Mouse (Mus musculus) E14TG2a.4 (cell line): ENCODE results near the gene Fscn2.

ENCODE experiments used
- H3K27me3 ChIP-seq: 2 replicates; pipeline ENCODE4 v1.6.1; 2014; ENCODE audit warnings: low read length, control low read depth; ENCODE audit not compliant: insufficient read depth
- H3K36me3 ChIP-seq: 2 replicates; pipeline ENCODE4 v1.6.1; 2014; ENCODE audit warnings: low read length, control low read depth; ENCODE audit not compliant: insufficient read depth
- H3K4me1 ChIP-seq: replicated peaks from 2 replicates; pipeline ENCODE4 v1.6.1; 2014; ENCODE audit warnings: low read depth, low read length, control low read depth
- H3K4me3 ChIP-seq: replicated peaks from 2 replicates; pipeline ENCODE4 v1.5.1; 2014; ENCODE audit warnings: mild to moderate bottlenecking, low read length
- H3K9me3 ChIP-seq: 2 replicates; pipeline ENCODE4 v1.6.1; 2014; ENCODE audit warnings: low read length, control low read depth
- CTCF ChIP-seq: conservative IDR thresholded peaks from 2 replicates; pipeline ENCODE4 v1.5.1; 2014; ENCODE audit warnings: low read length
- NANOG ChIP-seq: IDR thresholded peaks from 2 replicates; pipeline ENCODE4 v1.6.1; 2014; ENCODE audit warnings: borderline replicate concordance, low read length, mixed read lengths
- POU5F1 ChIP-seq: IDR thresholded peaks from 2 replicates; pipeline ENCODE4 v1.6.1; 2014; ENCODE audit warnings: low read length, borderline replicate concordance

Fscn2 gene

DNA sequence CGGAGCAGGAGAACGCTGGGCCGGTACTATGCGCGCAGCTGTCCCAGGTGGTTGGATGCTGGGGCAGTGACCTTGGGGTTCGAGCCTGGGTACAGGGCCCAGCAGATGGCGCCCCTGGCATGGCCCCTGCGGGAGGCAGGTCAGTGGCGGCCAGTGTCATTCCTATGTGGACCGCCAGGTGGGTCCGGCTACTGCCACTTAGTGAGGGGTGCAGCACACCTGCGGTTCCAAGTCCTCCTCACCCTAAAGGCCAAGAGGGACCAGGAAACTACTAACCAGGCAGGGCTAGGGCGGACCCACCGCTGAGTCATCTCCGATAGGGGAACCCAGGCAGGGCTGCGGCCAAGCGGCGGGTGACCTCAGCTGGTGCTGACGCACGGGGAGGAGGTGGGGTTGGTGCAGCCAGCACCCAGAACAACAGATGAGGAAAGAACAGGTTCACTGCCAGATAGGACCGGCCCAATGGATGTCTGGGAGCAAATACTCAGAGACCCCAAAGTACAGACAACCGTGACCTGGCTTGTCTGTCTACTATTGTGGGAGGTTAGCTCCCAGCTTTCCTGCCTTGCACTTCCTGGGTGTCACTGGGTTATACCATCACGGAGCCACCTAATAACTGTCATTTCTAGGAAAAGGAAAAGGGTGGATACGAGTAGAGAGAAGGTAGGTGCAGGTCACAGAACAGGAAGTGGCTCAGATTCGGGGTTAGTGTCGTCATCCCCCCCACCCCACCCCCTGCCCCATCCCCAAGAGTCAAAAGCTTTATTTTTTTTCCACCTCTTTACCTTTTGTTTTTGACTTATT lies 7.6 kb upstream of the Fscn2 start:
- H3K36me3 ChIP-seq: no peaks in the 10 kb centered on the region
- peak overlapping the region; percentile 72 for H3K4me3 ChIP-seq
- no peak for TF ChIP-seq NANOG
- TF ChIP-seq CTCF: peak; percentile 45
- 0 out of 2 replicates have a peak, but pooled peaks cover 3% of the 10 kb centered on the region for H3K27me3 ChIP-seq
- peaks cover 63% of the 10 kb centered on the region for H3K4me1 ChIP-seq
- H3K9me3 ChIP-seq: no peaks in the 10 kb centered on the region

DNA sequence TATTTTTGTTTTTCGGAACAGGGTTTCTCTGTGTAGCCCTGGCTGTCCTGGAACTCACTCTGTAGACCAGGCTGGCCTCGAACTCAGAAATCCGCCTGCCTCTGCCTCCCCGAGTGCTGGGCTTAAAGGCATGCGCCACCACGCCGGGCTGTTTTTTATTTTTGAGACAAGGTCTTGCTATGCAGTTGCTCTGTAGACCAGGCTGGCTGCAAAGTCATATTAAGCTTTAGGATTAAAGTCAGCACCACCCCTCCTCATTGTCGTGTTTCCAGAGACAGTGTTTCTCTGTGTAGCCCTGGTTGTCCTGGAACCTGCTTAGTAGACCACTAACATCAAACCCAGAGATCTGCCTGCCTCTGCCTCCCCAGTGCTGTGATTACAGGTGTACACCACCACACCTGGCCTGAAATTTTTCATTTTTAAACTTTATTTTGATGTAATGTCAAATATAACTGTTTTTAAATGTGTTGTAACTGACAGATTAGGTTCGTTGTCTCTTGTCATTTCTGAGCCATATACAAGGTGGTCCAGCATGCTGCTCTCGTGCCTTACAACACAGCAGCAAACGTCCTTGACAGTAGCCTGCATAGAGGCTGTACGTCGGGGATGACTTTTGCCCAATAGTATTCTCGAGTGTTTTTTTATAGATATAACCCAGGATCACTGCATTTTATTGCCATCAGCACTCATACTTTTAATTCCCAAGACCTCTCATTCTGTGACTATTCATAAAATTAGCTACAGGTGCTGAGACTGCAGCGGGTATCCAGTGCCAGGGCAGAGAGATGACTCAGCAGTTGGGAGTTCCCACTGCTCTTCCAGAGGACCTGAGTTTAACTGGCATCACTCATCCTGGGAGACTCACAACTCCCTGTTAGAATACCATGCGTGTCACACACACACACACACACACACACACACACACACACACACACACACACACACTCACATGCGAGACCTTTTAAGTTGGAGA lies 6.7 kb upstream of the Fscn2 start:
- 0 out of 2 replicates have a peak, but pooled peaks cover 3% of the 10 kb centered on the region for H3K27me3 ChIP-seq
- no peak overlapping the region for H3K4me3 ChIP-seq
- TF ChIP-seq NANOG (no peak), CTCF (no peak), POU5F1 (no peak)
- H3K36me3 ChIP-seq: no peaks in the 10 kb centered on the region
- H3K4me1 ChIP-seq: peaks cover 55% of the 10 kb centered on the region
- H3K9me3 ChIP-seq: no peaks in the 10 kb centered on the region

DNA sequence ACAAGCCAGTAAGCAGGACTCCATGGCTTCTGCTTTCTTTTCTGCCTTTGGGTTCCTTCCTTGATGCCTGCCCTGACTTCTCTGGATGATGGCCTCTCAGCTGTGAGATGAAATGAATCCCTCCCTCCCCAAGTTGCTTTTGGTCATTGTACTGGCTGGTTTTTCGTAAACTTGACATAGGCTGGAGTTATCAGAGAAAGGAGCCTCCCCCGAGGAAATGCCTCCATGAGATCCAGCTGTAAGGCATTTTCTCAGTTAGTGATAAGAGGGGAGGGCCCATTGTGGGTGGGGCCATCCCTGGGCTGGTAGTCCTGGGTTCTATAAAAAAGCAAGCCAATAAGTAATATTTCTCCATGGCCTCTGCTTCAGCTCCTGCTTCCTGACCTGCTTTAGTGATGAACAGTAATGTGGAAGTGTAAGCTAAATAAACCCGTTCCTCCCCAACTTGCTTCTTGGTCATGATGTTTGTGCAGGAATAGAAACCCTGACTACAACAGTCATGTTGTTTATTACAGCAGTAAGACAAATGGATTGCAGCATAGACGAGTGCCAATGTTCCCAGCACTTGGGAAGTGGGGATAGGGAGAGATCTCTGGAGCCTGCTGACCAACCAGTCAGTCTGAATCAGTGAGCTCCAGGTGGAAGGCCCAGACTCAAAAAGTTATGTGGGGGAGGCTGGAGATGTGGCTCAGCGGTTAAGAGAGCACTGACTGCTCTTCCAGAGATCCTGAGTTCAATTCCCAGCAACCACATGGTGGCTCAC lies 5.9 kb upstream of the Fscn2 start:
- H3K9me3 ChIP-seq: no peaks in the 10 kb centered on the region
- TF ChIP-seq POU5F1 (no peak), CTCF (no peak), NANOG (no peak)
- H3K4me3 ChIP-seq: no peak overlapping the region
- H3K4me1 ChIP-seq: peaks cover 51% of the 10 kb centered on the region
- H3K36me3 ChIP-seq: no peaks in the 10 kb centered on the region
- H3K27me3 ChIP-seq: 0 out of 2 replicates have a peak, but pooled peaks cover 3% of the 10 kb centered on the region

DNA sequence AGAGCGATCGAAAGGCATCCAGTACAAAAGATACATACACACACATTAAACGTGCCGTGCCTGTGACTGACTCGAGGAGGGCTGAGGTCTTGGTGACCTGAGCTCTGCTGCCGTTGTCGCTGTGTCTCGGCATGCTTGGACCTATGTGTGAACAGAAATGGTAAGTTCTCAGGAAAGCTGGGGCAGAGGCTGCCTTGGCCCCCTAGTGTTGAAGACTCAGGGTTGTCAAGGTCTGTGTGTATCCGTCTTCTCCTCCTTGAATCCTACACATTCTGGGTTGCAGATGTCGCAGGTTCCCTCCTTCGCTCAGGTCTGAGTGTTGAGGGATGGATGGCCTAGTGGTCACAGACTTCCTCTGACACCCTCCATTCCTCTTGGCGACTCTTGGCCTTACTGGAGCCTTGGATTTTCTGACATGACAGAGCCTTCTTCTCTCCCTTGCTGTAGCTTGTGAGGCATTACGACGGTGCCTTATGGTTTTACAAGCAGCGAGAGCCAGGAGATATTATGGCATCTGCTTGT lies 5.0 kb upstream of the Fscn2 start:
- TF ChIP-seq CTCF (no peak; the same call in 1 of the 2 replicates), POU5F1 (no peak), NANOG (no peak)
- H3K4me3 ChIP-seq: no peak overlapping the region
- no peaks in the 10 kb centered on the region for H3K36me3 ChIP-seq
- peaks cover 42% of the 10 kb centered on the region for H3K4me1 ChIP-seq
- H3K27me3 ChIP-seq: 0 out of 2 replicates have a peak, but pooled peaks cover 3% of the 10 kb centered on the region
- H3K9me3 ChIP-seq: peaks cover 3% of the 10 kb centered on the region

DNA sequence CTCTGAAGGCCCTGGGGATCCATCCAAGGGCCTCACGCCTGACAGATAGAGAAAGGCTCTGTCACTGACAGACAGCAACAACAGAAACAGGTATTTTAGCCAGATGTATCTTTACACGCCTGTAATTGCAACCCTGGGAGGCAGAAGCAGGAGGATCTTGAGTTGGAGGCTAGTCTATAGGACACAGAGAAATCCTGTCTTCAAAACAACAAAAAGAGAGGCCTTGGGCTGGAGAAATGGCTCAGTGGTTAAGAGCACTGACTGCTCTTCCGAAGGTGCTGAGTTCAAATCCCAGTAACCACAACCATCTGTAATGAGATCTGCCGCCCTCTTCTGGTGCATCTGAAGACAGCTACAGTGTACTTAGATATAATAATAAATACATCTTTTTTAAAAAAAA lies 4.4 kb upstream of the Fscn2 start:
- Histone ChIP-seq H3K36me3 (no peaks in the 10 kb centered on the region), H3K27me3 (0 out of 2 replicates have a peak, but pooled peaks cover 3% of the 10 kb centered on the region), H3K4me1 (peaks cover 37% of the 10 kb centered on the region), H3K9me3 (peaks cover 8% of the 10 kb centered on the region), H3K4me3 (no peak overlapping the region)
- TF ChIP-seq NANOG: no peak
- no peak for TF ChIP-seq CTCF

DNA sequence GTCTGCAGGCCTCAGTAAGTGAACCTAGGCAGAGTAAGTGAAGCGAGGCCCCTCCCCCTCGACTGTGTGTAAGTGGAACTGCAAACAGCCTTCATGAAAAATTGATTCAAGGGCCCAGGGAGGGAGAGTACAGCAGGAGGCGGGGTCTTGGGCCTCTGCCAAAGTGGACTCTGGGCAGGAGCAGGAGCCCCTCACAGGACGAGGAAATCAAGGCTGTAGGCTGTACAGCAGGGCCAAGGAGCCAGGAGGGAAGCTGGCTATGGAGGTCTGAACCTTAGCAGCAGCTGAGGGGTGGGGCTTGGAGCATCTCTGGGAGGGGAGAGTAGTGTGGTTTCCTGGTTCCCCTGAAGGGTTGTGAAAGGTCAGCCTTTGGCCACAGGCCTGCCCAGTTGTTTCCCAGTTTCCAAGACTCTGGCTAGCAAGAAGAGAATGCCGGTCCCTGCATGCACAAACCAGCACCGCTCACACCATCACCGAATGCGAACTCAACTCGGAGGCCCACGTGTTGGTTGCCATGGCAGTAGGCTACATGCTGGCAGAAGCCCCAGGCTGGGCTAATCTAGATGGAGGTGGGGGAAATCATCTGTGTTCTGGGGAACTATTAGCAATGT lies 3.4 kb upstream of the Fscn2 start:
- TF ChIP-seq CTCF (no peak), POU5F1 (no peak), NANOG (no peak)
- peak overlapping the region; percentile 35; the same call in 1 of the 2 replicates for H3K4me3 ChIP-seq
- H3K4me1 ChIP-seq: peaks cover 32% of the 10 kb centered on the region
- H3K36me3 ChIP-seq: no peaks in the 10 kb centered on the region
- no peaks in the 10 kb centered on the region for H3K27me3 ChIP-seq
- peaks cover 14% of the 10 kb centered on the region for H3K9me3 ChIP-seq

DNA sequence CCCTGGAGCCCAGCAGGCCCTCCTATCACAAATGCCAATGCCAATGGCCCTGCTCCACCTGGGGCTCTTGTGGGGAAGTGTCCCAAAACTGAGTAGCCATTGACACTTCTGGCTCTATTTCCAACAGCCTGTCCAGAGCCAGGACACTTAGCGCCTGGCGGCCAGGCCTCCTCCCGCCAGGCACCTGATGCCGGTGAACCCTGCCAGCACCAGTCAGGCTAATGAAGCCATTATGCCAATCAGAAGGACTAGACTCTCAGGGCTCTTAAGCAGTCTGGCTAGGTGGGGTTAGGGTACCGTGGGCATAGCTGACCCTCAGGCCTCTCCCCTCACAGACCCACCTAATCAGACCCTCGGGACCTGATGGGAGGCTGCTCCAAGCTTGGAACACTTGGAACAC lies 1.9 kb upstream of the Fscn2 start:
- H3K27me3 ChIP-seq: peaks cover 4% of the 10 kb centered on the region; the same call in 1 of the 2 replicates
- H3K4me1 ChIP-seq: peaks cover 18% of the 10 kb centered on the region
- no peaks in the 10 kb centered on the region for H3K36me3 ChIP-seq
- H3K9me3 ChIP-seq: peaks cover 14% of the 10 kb centered on the region
- TF ChIP-seq NANOG (no peak), POU5F1 (no peak), CTCF (no peak)
- no peak overlapping the region for H3K4me3 ChIP-seq

DNA sequence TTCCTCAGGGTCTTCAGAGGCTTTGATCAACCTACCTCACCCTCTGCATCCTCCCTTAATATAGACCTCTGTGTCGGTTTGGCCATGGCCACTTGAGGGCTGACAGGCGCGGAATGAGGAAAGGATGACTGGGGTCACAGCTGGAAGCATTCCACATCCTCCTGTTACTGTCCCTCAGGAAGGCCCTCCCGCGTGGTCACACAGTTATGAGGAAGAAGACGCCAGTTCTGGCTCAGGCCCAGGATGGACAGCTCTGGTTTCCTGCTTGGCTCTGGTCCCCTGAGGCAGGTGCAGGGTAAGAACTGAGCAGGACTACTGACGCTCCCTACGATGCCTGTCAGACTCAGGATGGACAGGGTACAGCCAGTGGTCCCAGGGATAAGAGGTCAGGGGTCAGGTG lies 1.3 kb upstream of the Fscn2 start:
- Histone ChIP-seq H3K9me3 (peaks cover 14% of the 10 kb centered on the region), H3K4me1 (peaks cover 23% of the 10 kb centered on the region), H3K36me3 (no peaks in the 10 kb centered on the region), H3K4me3 (no peak overlapping the region), H3K27me3 (peaks cover 4% of the 10 kb centered on the region; the same call in 1 of the 2 replicates)
- TF ChIP-seq CTCF (no peak), POU5F1 (no peak), NANOG (no peak)
